Mouse (Mus musculus): ENCODE data around the gene Hook1. TPM values are rescaled to one million over a fixed set of nuclear protein-coding genes. Genes with fewer than 3 reads are reported as not detected.

Gene Hook1
- total RNA-seq (2023) = 10 to 100 TPM; 26.5 to 26.8 TPM

DNA sequence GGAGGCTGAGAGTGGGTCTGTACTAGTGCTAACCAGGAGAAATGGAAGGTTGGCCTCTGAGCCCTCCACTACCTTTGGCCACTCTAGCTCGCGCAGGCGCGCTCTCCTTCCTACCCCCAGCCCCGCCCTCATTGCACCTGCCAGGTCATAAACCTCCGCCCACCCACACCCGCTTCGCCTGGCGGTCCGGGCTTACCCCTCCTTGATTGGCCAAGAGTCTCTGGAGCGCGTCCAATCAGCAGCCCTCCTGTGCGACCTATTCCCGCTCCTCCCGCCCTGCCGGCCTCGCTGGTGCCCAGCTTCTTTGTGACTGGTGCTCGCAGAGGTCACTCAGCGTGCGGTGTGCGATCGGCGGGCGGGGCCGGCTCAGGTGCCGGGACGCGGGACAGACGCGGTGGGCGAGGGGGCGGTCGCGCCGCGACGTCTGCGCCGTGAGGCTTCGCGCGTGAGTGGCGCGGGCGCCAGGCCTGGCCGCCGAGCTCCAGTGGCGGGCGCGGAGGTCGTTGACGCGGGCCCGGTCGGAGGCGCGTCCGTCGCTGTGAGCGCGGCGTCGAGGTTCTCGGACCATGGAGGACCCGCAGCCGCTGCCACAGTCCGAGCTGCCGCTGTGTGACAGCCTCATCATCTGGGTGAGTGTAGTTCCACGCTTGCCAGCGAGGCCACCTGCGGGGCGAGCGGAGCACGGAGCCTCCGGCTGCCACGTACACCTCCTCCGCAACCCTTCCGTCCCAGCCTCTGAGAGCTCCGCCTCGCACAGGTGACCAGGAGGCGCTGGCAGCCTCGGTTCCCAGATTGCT, at the start of gene Hook1:
Hook1 (plus strand) TSS at position 313 of the 797 bp plus-strand sequence.

Other genes with a start within 250 kb of the Hook1 start
- gene Cyp2j13, start 110.3 kb downstream of the Hook1 start, total RNA-seq (2023) = not detected
- not detected for gene Cyp2j12, start 173.9 kb downstream of the Hook1 start, total RNA-seq (2023)

Measured in T-cell, adult 66 days (primary cell).